Mouse (Mus musculus): ENCODE measurements around the gene Nucb2. TPM values are rescaled to one million over a fixed set of nuclear protein-coding genes. Genes with fewer than 3 reads are reported as not detected.

The Nucb2 gene
- polyA plus RNA-seq (2015; fragmentation: Nextera tagmentation; extraction: Ambion mirVana), result 23.3 and 24.2 TPM in 2 replicates

DNA sequence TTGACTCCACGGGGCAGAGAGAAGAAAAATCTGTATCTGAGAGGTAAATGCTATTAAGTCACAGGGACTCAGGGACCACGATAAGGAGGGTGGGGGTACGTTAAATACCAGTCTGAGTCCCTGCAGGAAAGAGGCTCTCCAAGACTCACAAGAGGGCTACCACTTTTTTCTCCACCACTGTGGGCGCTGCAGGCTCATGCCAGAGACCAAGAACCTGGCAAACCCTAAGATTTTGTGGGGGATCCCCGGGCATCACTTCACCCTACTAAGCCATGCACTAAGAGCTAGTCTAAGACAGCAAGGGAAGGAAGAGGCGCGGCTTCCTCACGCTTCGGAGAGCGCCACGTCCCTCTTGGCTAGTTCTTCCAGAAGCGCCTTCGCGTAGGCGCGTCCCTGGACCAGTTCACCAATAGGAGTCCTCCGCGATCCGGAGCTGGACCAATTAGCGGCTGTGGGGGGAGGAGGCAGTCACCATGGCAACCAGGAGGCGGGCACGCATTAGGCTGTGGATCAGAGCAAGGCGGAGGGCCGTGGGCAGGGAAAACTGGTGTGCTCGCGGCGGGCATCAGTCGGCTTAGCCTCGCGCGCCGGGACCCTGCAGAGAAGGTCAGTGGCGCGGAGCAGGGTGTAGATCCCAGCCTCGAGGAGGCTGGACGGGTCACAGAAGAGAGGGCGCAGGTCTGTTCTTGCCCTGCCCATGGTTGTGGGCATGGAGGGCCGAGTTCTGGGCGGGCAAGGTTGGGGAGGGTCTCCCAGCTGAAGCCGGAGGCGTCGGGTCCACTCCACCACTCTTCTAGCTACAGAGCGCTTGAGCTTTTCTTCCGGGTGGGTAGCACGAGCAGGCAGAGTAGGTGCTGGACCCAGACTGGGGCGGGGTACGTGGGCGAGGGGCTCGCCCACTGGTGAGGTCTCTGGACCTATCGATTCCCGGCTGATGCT, at the start of gene Nucb2:
Gene Nucb2 (plus strand): TSS at position 491 of the 939 bp plus-strand sequence.
- H3K4me1 ChIP-seq (replicated peaks; ENCODE audit: control insufficient read depth, insufficient read depth, low read length), result peaks cover 6% of the 10 kb centered on the region
- H3K27ac ChIP-seq (ENCODE audit: low read length), result peak within 1 kb of the TSS; percentile 64
- H3K4me2 ChIP-seq (ENCODE audit: low read depth, low read length), result peak within 1 kb of the TSS; percentile 94
- peak; percentile 100 for ATAC-seq (ENCODE audit: low read depth)
- WGBS, result under 1% methylated on average over 50 of the region's 51 CpGs
- no peaks in the 10 kb centered on the region for H3K27me3 ChIP-seq (ENCODE audit: control insufficient read depth, insufficient read depth, low read depth, low read length)
- H3K36me3 ChIP-seq (ENCODE audit: control insufficient read depth, insufficient read depth, low read length), result no peaks in the 10 kb centered on the region
- peak within 1 kb of the TSS; percentile 77 for H3K9ac ChIP-seq (ENCODE audit: low read length)
- peak within 1 kb of the TSS; percentile 67 for H3K4me3 ChIP-seq (ENCODE audit: low read length)
- no peaks in the 10 kb centered on the region for H3K9me3 ChIP-seq (ENCODE audit: control insufficient read depth, low read length)

DNA sequence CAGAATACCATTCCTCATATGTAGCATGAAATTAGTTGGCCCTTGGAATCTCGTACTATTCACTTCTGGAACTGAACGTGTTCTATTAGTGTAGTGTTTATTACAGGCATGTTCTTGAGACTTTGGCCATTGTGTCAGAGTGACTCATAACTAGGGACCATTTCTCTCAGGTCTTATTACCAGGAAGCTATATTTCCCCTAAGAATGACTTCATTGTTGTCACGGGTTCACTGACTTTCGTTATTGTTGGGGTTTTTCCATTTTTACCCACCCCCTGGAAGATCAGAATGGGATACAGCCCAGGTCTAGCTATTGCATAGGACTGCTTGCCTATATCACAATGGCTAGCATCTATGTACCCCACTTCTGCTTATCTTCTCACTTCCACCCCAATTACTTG, 47.2 kb upstream of the Nucb2 start:
- Histone ChIP-seq H3K27me3 (ENCODE audit: control insufficient read depth, insufficient read depth, low read depth, low read length) (no peaks in the 10 kb centered on the region), H3K4me1 (replicated peaks; ENCODE audit: control insufficient read depth, insufficient read depth, low read length) (no peaks in the 10 kb centered on the region; the same call in 1 of the 2 replicates), H3K9ac (ENCODE audit: low read length) (no peak overlapping the region), H3K4me2 (ENCODE audit: low read depth, low read length) (no peak overlapping the region), H3K36me3 (ENCODE audit: control insufficient read depth, insufficient read depth, low read length) (no peaks in the 10 kb centered on the region), H3K9me3 (ENCODE audit: control insufficient read depth, low read length) (no peaks in the 10 kb centered on the region), H3K27ac (ENCODE audit: low read length) (no peak overlapping the region), H3K4me3 (ENCODE audit: low read length) (no peak overlapping the region)
- WGBS, result 62% methylated on average over 4 of the region's 4 CpGs
- ATAC-seq (ENCODE audit: low read depth), result peak; percentile 18; the same call in 1 of the 2 replicates

DNA sequence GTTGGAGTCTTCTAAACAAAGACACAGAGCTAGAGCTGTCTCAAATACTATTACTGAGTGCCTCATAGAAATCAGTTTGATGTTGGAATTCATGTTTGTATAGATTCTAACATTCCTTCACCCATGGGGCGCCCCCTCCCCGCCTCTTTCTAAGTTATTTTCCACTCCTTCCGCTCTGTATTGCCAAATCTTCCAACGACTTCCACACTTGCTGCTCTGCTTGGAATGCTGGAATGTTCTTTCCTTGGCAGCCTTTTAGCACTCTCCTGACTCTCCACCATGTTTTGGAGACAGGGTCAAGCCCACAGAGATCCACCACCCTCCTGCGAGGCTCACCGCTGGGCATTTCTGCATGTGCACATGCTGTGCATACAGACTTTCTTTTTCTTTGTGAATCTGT, 46.8 kb upstream of the Nucb2 start:
- no peak overlapping the region for H3K4me3 ChIP-seq (ENCODE audit: low read length)
- H3K27ac ChIP-seq (ENCODE audit: low read length), result no peak overlapping the region
- no peak overlapping the region for H3K4me2 ChIP-seq (ENCODE audit: low read depth, low read length)
- WGBS, result 36% methylated on average over 6 of the region's 6 CpGs
- no peaks in the 10 kb centered on the region for H3K36me3 ChIP-seq (ENCODE audit: control insufficient read depth, insufficient read depth, low read length)
- peaks cover under 1% of the 10 kb centered on the region for H3K4me1 ChIP-seq (replicated peaks; ENCODE audit: control insufficient read depth, insufficient read depth, low read length)
- ATAC-seq (ENCODE audit: low read depth), result peak; percentile 81
- H3K9ac ChIP-seq (ENCODE audit: low read length), result no peak overlapping the region
- no peaks in the 10 kb centered on the region for H3K9me3 ChIP-seq (ENCODE audit: control insufficient read depth, low read length)
- no peaks in the 10 kb centered on the region for H3K27me3 ChIP-seq (ENCODE audit: control insufficient read depth, insufficient read depth, low read depth, low read length)

DNA sequence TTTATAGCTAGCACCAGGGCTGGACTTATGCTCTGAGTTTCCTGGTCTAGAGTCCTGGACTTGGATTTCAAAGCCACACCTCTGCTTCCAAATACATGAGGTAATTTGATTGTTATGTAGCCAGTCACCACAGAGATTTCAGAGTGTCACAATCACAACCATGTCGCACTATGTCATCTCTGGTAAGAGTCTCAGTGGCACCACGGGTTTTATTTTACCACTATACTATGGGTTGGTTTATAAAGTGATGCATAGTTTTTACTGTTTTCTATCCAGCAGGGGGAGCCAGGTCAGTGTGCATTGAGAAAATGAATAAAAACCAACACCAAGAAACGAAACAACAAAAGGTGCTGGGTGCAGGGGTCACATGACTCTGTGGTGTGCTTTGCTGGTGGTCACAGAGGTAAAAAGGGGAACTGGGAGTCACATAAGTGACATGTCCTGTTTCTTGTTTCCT, 45.2 kb upstream of the Nucb2 start:
- 22% methylated on average over 3 of the region's 3 CpGs for whole genome bisulfite sequencing

DNA sequence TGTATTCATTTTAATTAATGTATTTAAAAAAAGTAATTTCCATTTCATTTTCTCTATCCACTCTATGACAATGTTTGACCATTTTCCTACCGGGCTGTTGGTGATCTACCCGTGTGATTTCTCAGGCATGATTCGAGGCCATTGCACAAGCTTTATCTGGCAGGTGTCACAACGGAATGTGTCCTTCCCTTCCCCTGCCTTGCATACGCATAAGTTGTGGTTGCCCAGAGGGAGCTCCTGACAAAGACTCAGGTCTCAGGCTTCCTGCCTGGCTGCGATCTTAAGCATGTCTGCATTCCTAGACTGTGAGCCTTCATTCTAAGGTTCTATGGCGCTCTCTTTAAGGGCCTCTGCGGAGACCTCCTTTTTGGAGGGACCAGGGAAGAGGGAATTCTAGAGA, 42.1 kb upstream of the Nucb2 start:
- WGBS, result 30% methylated on average over 8 of the region's 8 CpGs
- peaks cover 3% of the 10 kb centered on the region for H3K4me1 ChIP-seq (replicated peaks; ENCODE audit: control insufficient read depth, insufficient read depth, low read length)
- no peak overlapping the region for H3K27ac ChIP-seq (ENCODE audit: low read length)
- H3K9me3 ChIP-seq (ENCODE audit: control insufficient read depth, low read length), result no peaks in the 10 kb centered on the region
- H3K36me3 ChIP-seq (ENCODE audit: control insufficient read depth, insufficient read depth, low read length), result no peaks in the 10 kb centered on the region
- 0 out of 2 replicates have a peak, but pooled peaks have one; percentile 25 for ATAC-seq (ENCODE audit: low read depth)
- no peak overlapping the region for H3K4me3 ChIP-seq (ENCODE audit: low read length)
- H3K9ac ChIP-seq (ENCODE audit: low read length), result no peak overlapping the region
- H3K4me2 ChIP-seq (ENCODE audit: low read depth, low read length), result no peak overlapping the region
- no peaks in the 10 kb centered on the region for H3K27me3 ChIP-seq (ENCODE audit: control insufficient read depth, insufficient read depth, low read depth, low read length)

More for the DNA sequence above, 45.2 kb upstream of the Nucb2 start:
- peak; percentile 20; the same call in 1 of the 2 replicates for ATAC-seq (ENCODE audit: low read depth)
- H3K36me3 ChIP-seq (ENCODE audit: control insufficient read depth, insufficient read depth, low read length), result no peaks in the 10 kb centered on the region
- H3K27ac ChIP-seq (ENCODE audit: low read length), result no peak overlapping the region
- no peak overlapping the region for H3K4me3 ChIP-seq (ENCODE audit: low read length)
- no peak overlapping the region for H3K9ac ChIP-seq (ENCODE audit: low read length)
- H3K4me1 ChIP-seq (replicated peaks; ENCODE audit: control insufficient read depth, insufficient read depth, low read length), result peaks cover 3% of the 10 kb centered on the region
- no peak overlapping the region for H3K4me2 ChIP-seq (ENCODE audit: low read depth, low read length)
- no peaks in the 10 kb centered on the region for H3K27me3 ChIP-seq (ENCODE audit: control insufficient read depth, insufficient read depth, low read depth, low read length)
- H3K9me3 ChIP-seq (ENCODE audit: control insufficient read depth, low read length), result no peaks in the 10 kb centered on the region

DNA sequence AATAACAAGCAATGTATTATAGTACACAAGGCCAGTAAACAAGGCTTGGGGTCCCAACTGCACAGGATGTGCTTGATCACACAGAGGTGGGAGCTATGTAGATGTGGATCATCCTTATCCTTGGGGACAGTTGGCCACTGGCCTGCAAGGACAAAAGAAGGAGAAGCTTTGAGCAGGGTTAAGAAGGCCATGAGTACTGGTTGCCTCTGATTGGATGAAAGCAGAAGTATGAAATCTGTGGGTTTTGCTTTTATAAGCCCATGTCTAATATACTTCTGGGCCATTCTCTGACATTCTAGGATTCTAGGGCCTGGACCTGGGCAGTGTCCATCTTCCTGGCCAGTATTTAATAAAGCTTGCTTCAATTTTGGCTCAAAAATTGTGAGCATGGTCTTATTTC, 28.3 kb upstream of the Nucb2 start:
- Histone ChIP-seq H3K4me3 (ENCODE audit: low read length) (no peak overlapping the region), H3K9me3 (ENCODE audit: control insufficient read depth, low read length) (no peaks in the 10 kb centered on the region), H3K27me3 (ENCODE audit: control insufficient read depth, insufficient read depth, low read depth, low read length) (no peaks in the 10 kb centered on the region), H3K4me2 (ENCODE audit: low read depth, low read length) (no peak overlapping the region), H3K9ac (ENCODE audit: low read length) (no peak overlapping the region), H3K27ac (ENCODE audit: low read length) (no peak overlapping the region), H3K36me3 (ENCODE audit: control insufficient read depth, insufficient read depth, low read length) (no peaks in the 10 kb centered on the region), H3K4me1 (replicated peaks; ENCODE audit: control insufficient read depth, insufficient read depth, low read length) (no peaks in the 10 kb centered on the region)
- ATAC-seq (ENCODE audit: low read depth), result no peak

DNA sequence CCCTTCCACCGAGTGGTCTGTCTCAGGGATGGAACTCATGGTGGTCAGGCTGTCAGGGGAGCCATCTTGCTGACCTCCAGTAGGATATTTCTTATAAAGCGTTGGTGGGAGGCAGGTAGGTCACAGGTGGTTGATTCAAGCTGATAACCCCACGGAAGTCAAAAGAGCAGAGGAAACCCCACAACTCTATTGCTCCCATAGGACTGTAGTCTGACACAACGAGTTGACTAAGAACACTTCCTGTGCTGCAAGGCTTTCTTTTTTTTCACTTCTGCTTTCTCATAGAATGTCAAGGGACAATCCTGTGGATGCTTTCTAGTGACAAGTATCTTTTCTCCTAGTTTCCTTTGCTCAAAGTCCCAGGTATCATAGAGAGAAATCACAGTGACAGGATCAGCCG, 27.9 kb upstream of the Nucb2 start:
- no peak for ATAC-seq (ENCODE audit: low read depth)
- 69% methylated on average over 5 of the region's 5 CpGs for WGBS
- H3K27me3 ChIP-seq (ENCODE audit: control insufficient read depth, insufficient read depth, low read depth, low read length), result no peaks in the 10 kb centered on the region
- no peak overlapping the region for H3K27ac ChIP-seq (ENCODE audit: low read length)
- no peak overlapping the region for H3K9ac ChIP-seq (ENCODE audit: low read length)
- no peak overlapping the region for H3K4me3 ChIP-seq (ENCODE audit: low read length)
- H3K4me2 ChIP-seq (ENCODE audit: low read depth, low read length), result no peak overlapping the region
- no peaks in the 10 kb centered on the region for H3K36me3 ChIP-seq (ENCODE audit: control insufficient read depth, insufficient read depth, low read length)
- no peaks in the 10 kb centered on the region for H3K4me1 ChIP-seq (replicated peaks; ENCODE audit: control insufficient read depth, insufficient read depth, low read length)
- H3K9me3 ChIP-seq (ENCODE audit: control insufficient read depth, low read length), result no peaks in the 10 kb centered on the region

DNA sequence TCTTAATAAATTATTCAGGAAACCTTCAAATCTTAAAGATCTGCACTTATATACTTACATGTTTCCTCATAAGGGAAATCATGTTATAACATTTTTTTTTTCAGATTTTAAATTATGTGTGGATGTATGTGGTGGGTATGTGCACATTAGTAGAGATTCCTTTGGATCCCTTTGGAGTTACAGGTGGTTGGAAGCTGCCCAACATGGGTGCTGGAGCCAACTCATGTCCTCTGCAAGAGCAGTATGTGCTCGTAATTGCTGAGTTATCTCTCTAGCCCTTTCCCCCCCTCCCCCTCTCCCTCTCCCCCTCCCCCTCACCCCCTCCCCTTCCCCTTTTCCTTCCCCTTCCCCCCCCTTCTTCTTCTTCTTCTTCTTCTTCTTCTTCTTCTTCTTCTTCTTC, 21.1 kb upstream of the Nucb2 start:
- 8% methylated on average over 1 of the region's 1 CpGs for WGBS
- Histone ChIP-seq H3K4me3 (ENCODE audit: low read length) (no peak overlapping the region), H3K27me3 (ENCODE audit: control insufficient read depth, insufficient read depth, low read depth, low read length) (no peaks in the 10 kb centered on the region), H3K27ac (ENCODE audit: low read length) (no peak overlapping the region), H3K9me3 (ENCODE audit: control insufficient read depth, low read length) (no peaks in the 10 kb centered on the region), H3K9ac (ENCODE audit: low read length) (no peak overlapping the region), H3K36me3 (ENCODE audit: control insufficient read depth, insufficient read depth, low read length) (no peaks in the 10 kb centered on the region), H3K4me2 (ENCODE audit: low read depth, low read length) (no peak overlapping the region), H3K4me1 (replicated peaks; ENCODE audit: control insufficient read depth, insufficient read depth, low read length) (no peaks in the 10 kb centered on the region)
- no peak for ATAC-seq (ENCODE audit: low read depth)

DNA sequence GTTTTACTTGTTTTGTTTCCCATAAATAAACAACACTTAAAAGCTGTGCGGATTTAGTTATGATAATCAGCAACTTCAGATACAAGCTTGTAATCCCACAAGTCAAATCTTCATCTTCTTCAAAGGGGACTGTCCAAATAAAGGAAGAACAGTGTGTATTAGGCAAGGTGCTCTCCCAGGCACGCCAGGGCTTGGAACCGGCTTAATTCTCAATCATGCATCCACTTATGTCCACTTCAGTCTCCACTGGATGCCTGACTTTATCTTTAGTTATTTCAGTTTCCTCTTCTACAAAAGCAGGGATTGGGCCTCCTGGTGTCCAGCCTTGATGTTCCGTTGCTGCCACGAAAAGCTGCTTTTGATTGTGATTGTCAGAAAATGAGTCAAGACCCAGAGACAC, 20.4 kb upstream of the Nucb2 start:
- Histone ChIP-seq H3K4me1 (replicated peaks; ENCODE audit: control insufficient read depth, insufficient read depth, low read length) (no peaks in the 10 kb centered on the region), H3K9me3 (ENCODE audit: control insufficient read depth, low read length) (no peaks in the 10 kb centered on the region), H3K4me2 (ENCODE audit: low read depth, low read length) (no peak overlapping the region), H3K36me3 (ENCODE audit: control insufficient read depth, insufficient read depth, low read length) (no peaks in the 10 kb centered on the region), H3K9ac (ENCODE audit: low read length) (no peak overlapping the region), H3K4me3 (ENCODE audit: low read length) (no peak overlapping the region), H3K27ac (ENCODE audit: low read length) (no peak overlapping the region), H3K27me3 (ENCODE audit: control insufficient read depth, insufficient read depth, low read depth, low read length) (no peaks in the 10 kb centered on the region)
- ATAC-seq (ENCODE audit: low read depth), result no peak
- 52% methylated on average over 5 of the region's 5 CpGs for WGBS
